9 mouse cellular contexts compared by ENCODE assay signal in the genomic region with DNA sequence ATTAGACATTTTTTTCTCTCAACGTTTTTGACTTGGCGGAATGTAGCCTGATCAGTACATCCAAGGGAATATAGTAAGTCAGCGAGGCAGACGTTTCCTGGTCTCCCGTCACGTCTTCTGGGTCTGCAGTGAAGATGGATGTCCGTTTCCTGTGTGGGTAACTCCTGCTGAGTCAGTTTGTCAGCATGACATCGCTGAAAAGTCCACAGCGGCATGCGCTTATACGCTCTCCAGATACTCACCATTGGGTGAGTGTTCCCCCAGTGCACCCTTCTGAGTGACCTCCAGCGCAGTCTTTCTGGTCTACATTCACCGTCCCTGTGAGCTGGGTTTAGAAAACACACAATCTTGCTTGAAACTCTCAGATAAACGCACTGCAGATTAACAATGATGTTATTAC. TPM values are rescaled to one million over a fixed set of nuclear protein-coding genes. Genes with fewer than 3 reads are reported as not detected.
A peak's percentile ranks its signal among the peaks of the same experiment; 100 is the strongest.
DNase-seq lines count a peak whose midpoint lies in the region; ATAC-seq and TF ChIP-seq lines count a peak whose summit lies in the region.
"Had no signal": no experiment of that assay in that cellular context is flagged by ENCODE, and none has a peak within 500 bp of the region (broad histone marks: within the 10 kb centered on the region; RNA-seq: fewer than 3 reads in every experiment).

No protein-coding gene starts in this region.

- H3K27ac ChIP-seq in hindbrain, embryonic 11.5 days (ENCODE audit: low read depth, low read length), result no peak overlapping the region
- H3K27ac ChIP-seq in hindbrain, embryonic 14.5 days, result no peak overlapping the region; the same call in 1 of the 2 replicates
- H3K27ac ChIP-seq in heart, adult 2 months, result peak overlapping the region; percentile 88
- H3K27ac ChIP-seq in midbrain, embryonic 16.5 days (ENCODE audit: low read length), result no peak overlapping the region
- H3K27ac ChIP-seq: limb, embryonic 13.5 days had no signal

- intact Hi-C loops in heart, adult 2 months (cut with DNase I), result loop anchor here (1.0 to 5.0 kb wide), 6 partner anchors 42 to 1026 kb away; no protein-coding TSS in a partner anchor

- H3K27me3 ChIP-seq in hindbrain, embryonic 11.5 days (ENCODE audit: control insufficient read depth, insufficient read depth, low read length), result no peaks in the 10 kb centered on the region
- no peaks in the 10 kb centered on the region for H3K27me3 ChIP-seq in hindbrain, embryonic 14.5 days (ENCODE audit: control insufficient read depth, insufficient read depth, low read length)
- H3K27me3 ChIP-seq in heart, adult 2 months (ENCODE audit: control insufficient read depth, insufficient read depth, low read length), result no peaks in the 10 kb centered on the region
- H3K27me3 ChIP-seq in midbrain, embryonic 16.5 days (ENCODE audit: control insufficient read depth, insufficient read depth, low read depth, low read length), result no peaks in the 10 kb centered on the region
- H3K27me3 ChIP-seq: limb, embryonic 13.5 days had no signal

- ATAC-seq in hindbrain, embryonic 11.5 days (ENCODE audit: low FRiP score), result no peak
- ATAC-seq in hindbrain, embryonic 14.5 days (ENCODE audit: low FRiP score), result no peak
- ATAC-seq in monocyte, adult 5-6 weeks (replicated peaks; ENCODE audit: insufficient number of reproducible peaks, low FRiP score, low TSS enrichment, poor library complexity, severe bottlenecking), result peak; percentile 63
- no peak for ATAC-seq in midbrain, embryonic 16.5 days

- no peak overlapping the region for H3K9ac ChIP-seq in hindbrain, embryonic 11.5 days (ENCODE audit: low read depth, low read length)
- H3K9ac ChIP-seq in hindbrain, embryonic 14.5 days, result no peak overlapping the region
- no peak overlapping the region for H3K9ac ChIP-seq in heart, adult 2 months (ENCODE audit: low read depth, low read length)
- H3K9ac ChIP-seq in midbrain, embryonic 16.5 days (ENCODE audit: low read depth, low read length), result no peak overlapping the region
- H3K9ac ChIP-seq: limb, embryonic 13.5 days had no signal

- WGBS in hindbrain, embryonic 11.5 days, result 42% methylated on average over 14 of the region's 14 CpGs
- 44% methylated on average over 14 of the region's 14 CpGs for WGBS in hindbrain, embryonic 14.5 days
- 34% methylated on average over 14 of the region's 14 CpGs for WGBS in heart, adult 2 months
- WGBS in midbrain, embryonic 16.5 days, result 78% methylated on average over 14 of the region's 14 CpGs

- H3K79me2 ChIP-seq in heart, adult 2 months (replicated peaks; ENCODE audit: control insufficient read depth, insufficient read depth, low read length), result no peaks in the 10 kb centered on the region

- TF ChIP-seq EP300 in heart, adult 2 months (IDR thresholded peaks at IDR 0.05; ENCODE audit: insufficient read depth, low read depth, low read length), result 0 out of 2 replicates have a peak, but pooled peaks have one; percentile 64

- no peak for TF ChIP-seq POLR2A in heart, adult 2 months (IDR thresholded peaks at IDR 0.05; ENCODE audit: insufficient read depth, low read depth, low read length)

- no peak overlapping the region for H3K4me3 ChIP-seq in hindbrain, embryonic 11.5 days (ENCODE audit: low read depth, low read length)
- no peak overlapping the region for H3K4me3 ChIP-seq in hindbrain, embryonic 14.5 days (replicated peaks; ENCODE audit: low read length)
- no peak overlapping the region for H3K4me3 ChIP-seq in heart, adult 2 months
- no peak overlapping the region for H3K4me3 ChIP-seq in midbrain, embryonic 16.5 days (ENCODE audit: low read depth, low read length)
- H3K4me3 ChIP-seq: limb, embryonic 13.5 days had no signal

- no peaks in the 10 kb centered on the region for H3K4me1 ChIP-seq in hindbrain, embryonic 11.5 days (replicated peaks; ENCODE audit: control insufficient read depth, insufficient read depth, low read length)
- no peaks in the 10 kb centered on the region for H3K4me1 ChIP-seq in hindbrain, embryonic 14.5 days (replicated peaks; ENCODE audit: control insufficient read depth, insufficient read depth, low read length)
- peaks cover 15% of the 10 kb centered on the region for H3K4me1 ChIP-seq in heart, adult 2 months (ENCODE audit: control insufficient read depth, insufficient read depth, low read length)
- no peaks in the 10 kb centered on the region for H3K4me1 ChIP-seq in midbrain, embryonic 16.5 days (ENCODE audit: control insufficient read depth, insufficient read depth, low read length)

- TF ChIP-seq CTCF in heart, adult 2 months (IDR thresholded peaks at IDR 0.05), result no peak

- no peaks in the 10 kb centered on the region for H3K36me3 ChIP-seq in hindbrain, embryonic 11.5 days (ENCODE audit: control insufficient read depth, insufficient read depth, low read length)
- no peaks in the 10 kb centered on the region for H3K36me3 ChIP-seq in hindbrain, embryonic 14.5 days (replicated peaks; ENCODE audit: control insufficient read depth, insufficient read depth)
- H3K36me3 ChIP-seq in heart, adult 2 months (ENCODE audit: control insufficient read depth, insufficient read depth, low read length), result peaks cover 14% of the 10 kb centered on the region
- no peaks in the 10 kb centered on the region for H3K36me3 ChIP-seq in midbrain, embryonic 16.5 days (ENCODE audit: control insufficient read depth, insufficient read depth, low read length)
- H3K36me3 ChIP-seq: limb, embryonic 13.5 days had no signal

- no peak overlapping the region for H3K4me2 ChIP-seq in hindbrain, embryonic 11.5 days (replicated peaks; ENCODE audit: low read depth, low read length)
- H3K4me2 ChIP-seq in hindbrain, embryonic 14.5 days (replicated peaks), result no peak overlapping the region
- H3K4me2 ChIP-seq in midbrain, embryonic 16.5 days (ENCODE audit: low read length), result no peak overlapping the region
- H3K4me2 ChIP-seq: limb, embryonic 13.5 days had no signal

- peak; percentile 15 for DNase-seq in hindbrain, embryonic 11.5 days (ENCODE audit: low spot score)
- DNase-seq in hindbrain, embryonic 14.5 days (ENCODE audit: low spot score), result no peak
- peak; percentile 34 to 42 for DNase-seq in heart, adult 2 months
- DNase-seq in kidney, postnatal 25 days, result peak; percentile 21 to 43
- no peak for DNase-seq in urinary bladder, postnatal 10 days (ENCODE audit: low spot score)
- DNase-seq in cerebellum, adult 11 months, result no peak

- no peaks in the 10 kb centered on the region for H3K9me3 ChIP-seq in hindbrain, embryonic 11.5 days (ENCODE audit: control insufficient read depth, low read length)
- no peaks in the 10 kb centered on the region for H3K9me3 ChIP-seq in hindbrain, embryonic 14.5 days (ENCODE audit: control insufficient read depth, low read length)
- no peaks in the 10 kb centered on the region for H3K9me3 ChIP-seq in midbrain, embryonic 16.5 days (replicated peaks; ENCODE audit: control insufficient read depth, low read length, poor library complexity, severe bottlenecking)
- H3K9me3 ChIP-seq: limb, embryonic 13.5 days had no signal

RNA-seq across cellular contexts. Expression of gene Klf6, which starts 58.5 kb away (rescaled TPM):
- 74.1 and 77.9 TPM in 2 replicates for polyA plus RNA-seq in hindbrain, embryonic 11.5 days (2014; fragmentation: Nextera tagmentation; extraction: Ambion mirVana)
- 77.8 and 86.1 TPM in 2 replicates for polyA plus RNA-seq in hindbrain, embryonic 14.5 days (2014; fragmentation: Nextera tagmentation; extraction: Ambion mirVana)
- 10 to 100 TPM; 51.8 to 55.8 TPM for total RNA-seq in heart, adult 2 months (2021)
- 13.7 and 23.1 TPM in 2 replicates for polyA plus RNA-seq in heart, adult 2 months (2012; rRNA removed)
- 457 to 663 TPM (median 525 TPM) in 3 replicates for total RNA-seq in monocyte, adult 5-6 weeks (2017)
- 132 and 146 TPM in 2 replicates for polyA plus RNA-seq in midbrain, embryonic 16.5 days (2015; fragmentation: Nextera tagmentation; extraction: Ambion mirVana)

Comparison
In these comparisons a context has a peak if more than half of its experiments do, and no peak if none do; other contexts are left out.
1. DNase-seq: peak in hindbrain, embryonic 11.5 days (single experiment), heart, adult 2 months (2 of 2) and kidney, postnatal 25 days (2 of 2); none in hindbrain, embryonic 14.5 days (single experiment), urinary bladder, postnatal 10 days (single experiment) and cerebellum, adult 11 months (single experiment).